13 mouse cellular contexts compared by ENCODE assay signal in genomic region chr4:22946788-22947406, GRCm38 (mm10).
DNase-seq lines count a peak whose midpoint lies in the region; ATAC-seq and TF ChIP-seq lines count a peak whose summit lies in the region.
"Had no signal": no experiment of that assay in that cellular context is flagged by ENCODE, and none has a peak within 500 bp of the region (broad histone marks: within the 10 kb centered on the region; RNA-seq: fewer than 3 reads in every experiment).

No protein-coding gene starts in this region.

- H3K9me3 ChIP-seq in hindbrain, embryonic 11.5 days (ENCODE audit: control insufficient read depth, low read length), result no peaks in the 10 kb centered on the region
- H3K9me3 ChIP-seq in midbrain, embryonic 15.5 days, result no peaks in the 10 kb centered on the region

- no peak for TF ChIP-seq CTCF in brain, embryonic 14.5 days (IDR thresholded peaks at IDR 0.05; ENCODE audit: borderline replicate concordance, extremely low read depth, insufficient read depth, insufficient read length)

- H3K9ac ChIP-seq in hindbrain, embryonic 11.5 days (ENCODE audit: low read depth, low read length), result no peak overlapping the region
- no peak overlapping the region for H3K9ac ChIP-seq in midbrain, embryonic 15.5 days
- H3K9ac ChIP-seq: lung, embryonic 14.5 days had no signal

- intact Hi-C loops in left cerebral cortex, postnatal 36 days (cut with DNase I), result no loop called here

- H3K27ac ChIP-seq in hindbrain, embryonic 11.5 days (ENCODE audit: low read depth, low read length), result 0 out of 2 replicates have a peak overlapping the region, but pooled peaks have one; percentile 14
- H3K27ac ChIP-seq in midbrain, embryonic 15.5 days, result no peak overlapping the region

- TF ChIP-seq POLR2A in brain, embryonic 14.5 days (IDR thresholded peaks at IDR 0.05; ENCODE audit: borderline replicate concordance, extremely low read depth, insufficient read depth, insufficient read length, poor library complexity, severe bottlenecking), result no peak

- WGBS in hindbrain, embryonic 11.5 days, result 42% methylated on average over 7 of the region's 7 CpGs
- WGBS in midbrain, embryonic 15.5 days, result 46% methylated on average over 7 of the region's 7 CpGs

- no peak overlapping the region for H3K4me3 ChIP-seq in hindbrain, embryonic 11.5 days (ENCODE audit: low read depth, low read length)
- no peak overlapping the region for H3K4me3 ChIP-seq in midbrain, embryonic 15.5 days
- H3K4me3 ChIP-seq: myocyte had no signal

- no peak overlapping the region for H3K4me2 ChIP-seq in hindbrain, embryonic 11.5 days (replicated peaks; ENCODE audit: low read depth, low read length)
- no peak overlapping the region for H3K4me2 ChIP-seq in midbrain, embryonic 15.5 days
- H3K4me2 ChIP-seq: heart, embryonic 11.5 days; lung, embryonic 14.5 days had no signal

- no peaks in the 10 kb centered on the region for H3K36me3 ChIP-seq in hindbrain, embryonic 11.5 days (ENCODE audit: control insufficient read depth, insufficient read depth, low read length)
- no peaks in the 10 kb centered on the region for H3K36me3 ChIP-seq in midbrain, embryonic 15.5 days (replicated peaks)

- peak; percentile 1 for DNase-seq in adrenal gland, postnatal 10 days
- peak; percentile 83 for DNase-seq in brain, embryonic 14.5 days (ENCODE audit: low read depth)
- DNase-seq in hindbrain, embryonic 11.5 days (ENCODE audit: low spot score), result peak; percentile 67
- DNase-seq in spleen, postnatal 14 days (ENCODE audit: low spot score in 2 of 2), result no peak
- DNase-seq in left cerebral cortex, postnatal 36 days (ENCODE audit: low spot score in 2 of 2), result no peak
- DNase-seq in kidney, postnatal 4 days, result no peak
- DNase-seq: cerebellum, adult 9-10 months; lung, embryonic 14.5 days; thymus, postnatal 4 days had no signal

- no peaks in the 10 kb centered on the region for H3K27me3 ChIP-seq in hindbrain, embryonic 11.5 days (ENCODE audit: control insufficient read depth, insufficient read depth, low read length)
- H3K27me3 ChIP-seq in midbrain, embryonic 15.5 days (replicated peaks), result no peaks in the 10 kb centered on the region

- no peaks in the 10 kb centered on the region for H3K4me1 ChIP-seq in hindbrain, embryonic 11.5 days (replicated peaks; ENCODE audit: control insufficient read depth, insufficient read depth, low read length)
- peaks cover 6% of the 10 kb centered on the region; the same call in 1 of the 2 replicates for H3K4me1 ChIP-seq in midbrain, embryonic 15.5 days

- ATAC-seq in hindbrain, embryonic 11.5 days (ENCODE audit: low FRiP score), result peak; percentile 95
- peak; percentile 84 for ATAC-seq in midbrain, embryonic 15.5 days (replicated peaks)
- ATAC-seq: intestine, embryonic 16.5 days had no signal

Comparison
In these comparisons a context has a peak if more than half of its experiments do, and no peak if none do; other contexts are left out.
1. DNase-seq: peak in adrenal gland, postnatal 10 days (single experiment), brain, embryonic 14.5 days (single experiment) and hindbrain, embryonic 11.5 days (single experiment); none in spleen, postnatal 14 days (0 of 2), left cerebral cortex, postnatal 36 days (0 of 2) and kidney, postnatal 4 days (0 of 2).